Mouse (Mus musculus): ENCODE measurements around the gene Rnf121.

- TF ChIP-seq CTCF (IDR thresholded peaks at IDR 0.05): no peak
- no peak for TF ChIP-seq EP300 (IDR thresholded peaks at IDR 0.05)
Observed at GRCm38 (mm10) chr7:102037318-102037717, 28.0 kb downstream of the Rnf121 start.

Data from lung, postnatal 0 days (tissue).